Mouse (Mus musculus): ENCODE measurements around the gene Eif5b. TPM values are rescaled to one million over a fixed set of nuclear protein-coding genes. Genes with fewer than 3 reads are reported as not detected.

The Eif5b gene
- 22.8 and 26.8 TPM in 2 replicates for polyA plus RNA-seq (2011; ENCODE audit: insufficient read depth, insufficient read length, low replicate concordance, missing spikeins)

- H3K4me3 ChIP-seq (replicated peaks; ENCODE audit: control insufficient read depth, low read depth, low read length): peak within 1 kb of the TSS; percentile 93
- WGBS: under 1% methylated on average over 50 of the region's 50 CpGs
Observed at GRCm38 (mm10) chr1:37997867-37998266, at the start of gene Eif5b, which contains the start of gene Txndc9. Gene Eif5b, plus strand, starts transcription at chr1:37998010. Gene Txndc9, minus strand, starts transcription at chr1:37997893.

DNA sequence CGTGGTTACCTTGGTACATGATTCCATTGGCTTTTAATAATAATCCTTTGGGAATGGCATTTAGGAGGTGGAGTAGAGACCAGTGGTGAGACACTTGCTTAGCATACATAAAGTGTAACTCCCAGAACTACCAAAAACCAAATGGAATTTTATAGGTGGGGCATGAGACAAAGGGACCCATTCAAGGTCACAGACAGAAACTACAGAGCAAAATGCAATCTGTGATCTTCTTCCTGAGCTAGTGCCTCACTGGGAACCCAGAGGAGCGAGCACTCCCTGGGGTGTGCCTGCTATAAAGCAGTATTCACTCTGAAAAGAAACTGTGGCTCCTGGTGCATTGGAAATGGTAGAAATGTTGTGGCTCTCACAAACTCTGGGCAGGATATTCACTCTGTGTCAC is 48.9 kb upstream of the Eif5b start:
- H3K4me1 ChIP-seq (ENCODE audit: control insufficient read depth, insufficient read depth, low read length): no peaks in the 10 kb centered on the region
- no peak overlapping the region for H3K4me3 ChIP-seq (replicated peaks; ENCODE audit: control insufficient read depth, low read depth, low read length)
- TF ChIP-seq POLR2A (IDR thresholded peaks at IDR 0.05; ENCODE audit: borderline replicate concordance, control insufficient read depth, low read depth, low read length): no peak
- TF ChIP-seq CTCF (IDR thresholded peaks at IDR 0.05; ENCODE audit: control insufficient read depth, insufficient read depth, low read length): no peak
- H3K27ac ChIP-seq (ENCODE audit: control insufficient read depth, insufficient read depth, low read depth, low read length, poor library complexity): no peak overlapping the region
- 64% methylated on average over 2 of the region's 2 CpGs for WGBS

More at GRCm38 (mm10) chr1:37997867-37998266, at the start of gene Eif5b, which contains the start of gene Txndc9:
- TF ChIP-seq POLR2A (IDR thresholded peaks at IDR 0.05; ENCODE audit: borderline replicate concordance, control insufficient read depth, low read depth, low read length) (peak; percentile 85; the same call in 1 of the 2 replicates), CTCF (IDR thresholded peaks at IDR 0.05; ENCODE audit: control insufficient read depth, insufficient read depth, low read length) (peak; percentile 21; the same call in 1 of the 2 replicates)
- Histone ChIP-seq H3K27ac (ENCODE audit: control insufficient read depth, insufficient read depth, low read depth, low read length, poor library complexity) (peak within 1 kb of the TSS; percentile 91), H3K4me1 (ENCODE audit: control insufficient read depth, insufficient read depth, low read length) (no peaks in the 10 kb centered on the region; the same call in 1 of the 2 replicates)

- WGBS: 75% methylated on average over 7 of the region's 7 CpGs
- Histone ChIP-seq H3K4me3 (replicated peaks; ENCODE audit: control insufficient read depth, low read depth, low read length) (no peak overlapping the region), H3K27ac (ENCODE audit: control insufficient read depth, insufficient read depth, low read depth, low read length, poor library complexity) (no peak overlapping the region), H3K4me1 (ENCODE audit: control insufficient read depth, insufficient read depth, low read length) (no peaks in the 10 kb centered on the region)
- TF ChIP-seq POLR2A (IDR thresholded peaks at IDR 0.05; ENCODE audit: borderline replicate concordance, control insufficient read depth, low read depth, low read length) (no peak), CTCF (IDR thresholded peaks at IDR 0.05; ENCODE audit: control insufficient read depth, insufficient read depth, low read length) (no peak)
Observed at GRCm38 (mm10) chr1:37954786-37955185, 43.0 kb upstream of the Eif5b start.

DNA sequence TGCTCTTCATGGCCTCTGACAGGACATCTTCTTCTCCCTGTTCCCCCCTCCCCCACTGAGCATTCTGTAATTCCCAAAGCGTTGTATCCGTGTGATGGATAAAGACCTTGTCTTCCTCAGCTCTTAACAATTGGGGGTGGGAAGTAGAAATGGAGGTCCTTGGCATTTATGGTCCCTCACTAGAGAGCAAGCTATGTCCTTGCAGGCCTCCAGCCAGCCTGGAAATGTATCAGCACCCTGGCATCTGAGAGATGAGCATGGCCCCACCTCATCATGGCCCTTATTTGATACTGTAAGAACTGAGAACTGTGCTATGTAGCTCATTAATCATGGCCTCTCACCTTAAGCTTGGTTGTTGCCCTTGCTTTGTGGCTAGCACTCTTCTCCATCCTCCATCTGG is 42.6 kb upstream of the Eif5b start:
- WGBS: 83% methylated on average over 2 of the region's 2 CpGs
- H3K4me3 ChIP-seq (replicated peaks; ENCODE audit: control insufficient read depth, low read depth, low read length): no peak overlapping the region
- no peaks in the 10 kb centered on the region for H3K4me1 ChIP-seq (ENCODE audit: control insufficient read depth, insufficient read depth, low read length)
- TF ChIP-seq POLR2A (IDR thresholded peaks at IDR 0.05; ENCODE audit: borderline replicate concordance, control insufficient read depth, low read depth, low read length): no peak
- TF ChIP-seq CTCF (IDR thresholded peaks at IDR 0.05; ENCODE audit: control insufficient read depth, insufficient read depth, low read length): no peak
- no peak overlapping the region for H3K27ac ChIP-seq (ENCODE audit: control insufficient read depth, insufficient read depth, low read depth, low read length, poor library complexity)

- Histone ChIP-seq H3K4me3 (replicated peaks; ENCODE audit: control insufficient read depth, low read depth, low read length) (no peak overlapping the region), H3K27ac (ENCODE audit: control insufficient read depth, insufficient read depth, low read depth, low read length, poor library complexity) (no peak overlapping the region), H3K4me1 (ENCODE audit: control insufficient read depth, insufficient read depth, low read length) (no peaks in the 10 kb centered on the region)
- 4% methylated on average over 3 of the region's 3 CpGs for WGBS
- TF ChIP-seq CTCF (IDR thresholded peaks at IDR 0.05; ENCODE audit: control insufficient read depth, insufficient read depth, low read length) (no peak), POLR2A (IDR thresholded peaks at IDR 0.05; ENCODE audit: borderline replicate concordance, control insufficient read depth, low read depth, low read length) (no peak)
Observed at GRCm38 (mm10) chr1:37956690-37957431, 40.9 kb upstream of the Eif5b start.

DNA sequence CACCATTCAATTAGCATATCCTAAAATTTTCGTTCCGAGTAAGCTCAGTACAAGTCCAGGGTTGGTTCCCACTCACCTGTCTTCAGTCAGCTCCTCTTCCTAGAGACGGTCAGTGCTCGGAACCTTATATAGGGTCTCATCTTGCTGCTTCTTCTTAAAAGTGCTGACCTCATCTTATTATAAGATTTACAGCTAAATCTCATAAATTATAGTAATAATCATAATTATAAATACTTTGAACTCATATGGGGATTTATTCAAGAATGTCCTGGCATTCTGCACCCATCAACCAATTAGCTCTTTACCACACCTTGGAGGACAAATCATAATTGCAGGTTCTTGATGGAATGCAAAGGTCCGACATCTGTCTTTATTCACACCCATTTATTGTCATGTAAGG is 40.2 kb upstream of the Eif5b start, which contains the start of gene Lyg1:
Gene Lyg1 (minus strand): TSS at position 101 of the 400 bp plus-strand sequence.
- no peak for TF ChIP-seq POLR2A (IDR thresholded peaks at IDR 0.05; ENCODE audit: borderline replicate concordance, control insufficient read depth, low read depth, low read length)
- no peak for TF ChIP-seq CTCF (IDR thresholded peaks at IDR 0.05; ENCODE audit: control insufficient read depth, insufficient read depth, low read length)
- Histone ChIP-seq H3K4me3 (replicated peaks; ENCODE audit: control insufficient read depth, low read depth, low read length) (no peak within 1 kb of the TSS), H3K27ac (ENCODE audit: control insufficient read depth, insufficient read depth, low read depth, low read length, poor library complexity) (no peak within 1 kb of the TSS), H3K4me1 (ENCODE audit: control insufficient read depth, insufficient read depth, low read length) (no peaks in the 10 kb centered on the region)
- 76% methylated on average over 5 of the region's 5 CpGs for WGBS

- WGBS: 56% methylated on average over 2 of the region's 2 CpGs
- Histone ChIP-seq H3K4me3 (replicated peaks; ENCODE audit: control insufficient read depth, low read depth, low read length) (no peak overlapping the region), H3K27ac (ENCODE audit: control insufficient read depth, insufficient read depth, low read depth, low read length, poor library complexity) (no peak overlapping the region), H3K4me1 (ENCODE audit: control insufficient read depth, insufficient read depth, low read length) (no peaks in the 10 kb centered on the region)
- TF ChIP-seq CTCF (IDR thresholded peaks at IDR 0.05; ENCODE audit: control insufficient read depth, insufficient read depth, low read length): no peak
- TF ChIP-seq POLR2A (IDR thresholded peaks at IDR 0.05; ENCODE audit: borderline replicate concordance, control insufficient read depth, low read depth, low read length): no peak
Observed at GRCm38 (mm10) chr1:37958516-37958915, 39.3 kb upstream of the Eif5b start.

DNA sequence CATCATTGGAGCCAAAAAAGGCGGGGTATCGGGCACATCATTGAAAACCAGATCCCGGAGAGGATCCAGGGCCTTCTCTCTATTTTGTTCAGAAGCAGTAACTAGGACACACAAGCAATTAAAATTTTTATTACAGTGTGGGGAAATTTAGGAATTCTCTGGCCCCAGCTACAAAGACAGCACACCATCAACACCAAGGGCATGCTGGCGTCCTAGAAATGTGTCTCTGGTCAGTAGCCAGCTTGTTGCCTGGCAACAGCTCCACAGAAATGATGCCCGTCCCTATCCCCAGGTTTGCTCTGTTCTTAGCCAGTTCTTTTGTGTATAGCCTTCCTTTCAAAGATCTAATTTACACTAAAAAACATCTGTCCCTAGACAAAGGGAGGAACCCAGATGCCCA is 38.3 kb upstream of the Eif5b start:
- H3K27ac ChIP-seq (ENCODE audit: control insufficient read depth, insufficient read depth, low read depth, low read length, poor library complexity): no peak overlapping the region
- WGBS: 78% methylated on average over 5 of the region's 5 CpGs
- H3K4me3 ChIP-seq (replicated peaks; ENCODE audit: control insufficient read depth, low read depth, low read length): no peak overlapping the region
- TF ChIP-seq CTCF (IDR thresholded peaks at IDR 0.05; ENCODE audit: control insufficient read depth, insufficient read depth, low read length) (no peak), POLR2A (IDR thresholded peaks at IDR 0.05; ENCODE audit: borderline replicate concordance, control insufficient read depth, low read depth, low read length) (no peak)
- no peaks in the 10 kb centered on the region for H3K4me1 ChIP-seq (ENCODE audit: control insufficient read depth, insufficient read depth, low read length)
